Mouse (Mus musculus) central nervous system, embryonic 11.5 days (tissue): ENCODE measurements around the gene Map2k4. TPM values are rescaled to one million over a fixed set of nuclear protein-coding genes. Genes with fewer than 3 reads are reported as not detected.

Source experiments
- polyA plus RNA-seq: library from polyadenylated mRNA; depleted of rRNA; stranded (reverse); fragments of >200 nt; gene quantifications from 2 replicates; pipeline ENCODE4 v1.2.3, GENCODE M21; 2012; rRNA removed

Map2k4 gene
- polyA plus RNA-seq = 27.9 and 54.6 TPM in 2 replicates

DNA sequence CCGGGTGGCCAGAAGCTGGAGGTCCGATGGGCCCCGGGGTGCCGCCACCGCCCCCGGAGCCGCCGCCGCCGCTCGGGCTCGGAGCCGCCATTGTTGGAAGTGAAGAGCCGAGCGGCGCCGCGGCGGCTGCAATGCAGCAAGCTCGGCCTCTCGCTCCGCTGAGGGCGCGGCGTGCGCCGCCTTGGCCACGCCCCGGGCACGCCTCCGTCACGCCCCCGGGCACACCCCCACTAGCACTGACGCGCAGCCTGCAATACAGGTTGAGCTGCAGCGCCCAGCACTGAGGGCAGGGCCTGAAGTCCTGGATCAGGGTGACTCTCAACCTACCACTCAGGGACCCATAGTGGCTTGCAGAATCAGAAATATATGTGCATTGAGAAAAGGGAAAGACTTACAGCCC, at the start of gene Map2k4:
Gene Map2k4, minus strand, starts transcription at position 144 of the 400 bp plus-strand sequence.

DNA sequence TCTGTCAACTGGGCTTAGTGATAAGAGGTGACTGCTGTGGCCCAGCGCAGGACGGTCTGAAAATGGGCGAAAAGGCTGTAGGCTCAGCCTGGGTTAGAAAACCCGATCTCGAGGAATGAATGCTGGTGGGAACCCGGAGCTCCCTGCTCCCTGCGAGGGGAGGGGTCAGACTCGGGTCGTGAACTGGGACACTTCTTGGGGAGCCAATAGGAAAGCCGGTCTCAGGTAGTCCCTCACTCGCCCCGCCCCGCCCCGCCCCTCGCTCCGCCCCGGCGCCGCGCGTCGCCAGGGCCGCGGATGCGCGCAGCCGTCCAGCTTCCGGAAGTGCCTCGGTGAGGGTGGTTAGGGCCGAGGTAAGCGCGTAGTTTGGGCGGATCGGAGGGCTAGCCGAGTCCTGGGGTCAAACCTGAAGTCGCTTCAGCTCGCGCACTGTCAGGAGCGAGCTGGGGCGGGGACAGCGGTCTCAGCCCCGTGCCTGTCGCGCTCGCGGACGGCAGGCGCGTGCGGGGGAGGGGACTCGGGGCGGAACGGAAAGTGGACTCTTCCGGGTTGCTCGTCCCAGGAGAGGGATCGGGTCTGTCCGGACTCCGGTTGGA, 18.9 kb upstream of the Map2k4 start, which contains the start of gene Zkscan6:
Gene Zkscan6, plus strand, starts transcription at position 267 of the 596 bp plus-strand sequence.

Other genes with a start within 250 kb of the Map2k4 start
- gene Zkscan6, start 18.9 kb upstream of the Map2k4 start, polyA plus RNA-seq = 7.8 and 10.2 TPM in 2 replicates